Mouse (Mus musculus): ENCODE data around the gene Cdh26. TPM values are rescaled to one million over a fixed set of nuclear protein-coding genes. Genes with fewer than 3 reads are reported as not detected.

The Cdh26 gene
- polyA plus RNA-seq, 1 experiment from 2014 or later, result 0.21 TPM

GRCm38 (mm10) chr2:178480932-178481331, 50.6 kb downstream of the Cdh26 start:
- H3K4me2 ChIP-seq, result no peak overlapping the region
- H3K36me3 ChIP-seq, result no peaks in the 10 kb centered on the region
- H3K27ac ChIP-seq, result no peak overlapping the region
- H3K4me1 ChIP-seq (replicated peaks), result peaks cover 9% of the 10 kb centered on the region; the same call in 1 of the 2 replicates
- WGBS, result 89% methylated on average over 2 of the region's 2 CpGs
- no peak for ATAC-seq (ENCODE audit: insufficient number of reproducible peaks, insufficient read depth, low FRiP score, low TSS enrichment, low read depth)
- H3K9ac ChIP-seq (replicated peaks), result no peak overlapping the region
- no peak overlapping the region for H3K4me3 ChIP-seq (replicated peaks)
- no peaks in the 10 kb centered on the region for H3K9me3 ChIP-seq
- H3K27me3 ChIP-seq, result no peaks in the 10 kb centered on the region

- peaks cover 7% of the 10 kb centered on the region for H3K9me3 ChIP-seq
- H3K4me3 ChIP-seq (replicated peaks), result no peak overlapping the region
- WGBS, result 46% methylated on average over 10 of the region's 10 CpGs
- ATAC-seq (ENCODE audit: insufficient number of reproducible peaks, insufficient read depth, low FRiP score, low TSS enrichment, low read depth), result no peak
- no peak overlapping the region for H3K9ac ChIP-seq (replicated peaks)
- H3K27ac ChIP-seq, result no peak overlapping the region
- H3K36me3 ChIP-seq, result no peaks in the 10 kb centered on the region
- peaks cover 15% of the 10 kb centered on the region for H3K4me1 ChIP-seq (replicated peaks)
- H3K4me2 ChIP-seq, result no peak overlapping the region
- no peaks in the 10 kb centered on the region for H3K27me3 ChIP-seq
These were observed 53.1 kb downstream of the Cdh26 start for GRCm38 (mm10) chr2:178483462-178483861.

- Histone ChIP-seq H3K4me2 (no peak overlapping the region), H3K36me3 (no peaks in the 10 kb centered on the region), H3K4me3 (replicated peaks) (no peak overlapping the region), H3K27me3 (no peaks in the 10 kb centered on the region), H3K9me3 (peaks cover 7% of the 10 kb centered on the region), H3K4me1 (replicated peaks) (peaks cover 14% of the 10 kb centered on the region), H3K9ac (replicated peaks) (no peak overlapping the region), H3K27ac (no peak overlapping the region)
- no peak for ATAC-seq (ENCODE audit: insufficient number of reproducible peaks, insufficient read depth, low FRiP score, low TSS enrichment, low read depth)
- WGBS, result 59% methylated on average over 4 of the region's 4 CpGs
These were observed 57.9 kb downstream of the Cdh26 start for GRCm38 (mm10) chr2:178488276-178488675.

- H3K4me1 ChIP-seq (replicated peaks), result peaks cover 12% of the 10 kb centered on the region
- H3K4me2 ChIP-seq, result no peak overlapping the region
- no peak overlapping the region for H3K4me3 ChIP-seq (replicated peaks)
- 70% methylated on average over 9 of the region's 9 CpGs for WGBS
- no peak for ATAC-seq (ENCODE audit: insufficient number of reproducible peaks, insufficient read depth, low FRiP score, low TSS enrichment, low read depth)
- H3K27ac ChIP-seq, result no peak overlapping the region
- H3K27me3 ChIP-seq, result no peaks in the 10 kb centered on the region
- H3K9ac ChIP-seq (replicated peaks), result no peak overlapping the region
- H3K9me3 ChIP-seq, result peaks cover 7% of the 10 kb centered on the region
- no peaks in the 10 kb centered on the region for H3K36me3 ChIP-seq
These were observed 60.1 kb downstream of the Cdh26 start for GRCm38 (mm10) chr2:178490245-178490920.

GRCm38 (mm10) chr2:178494066-178494465, 63.7 kb downstream of the Cdh26 start:
- H3K9me3 ChIP-seq, result no peaks in the 10 kb centered on the region

GRCm38 (mm10) chr2:178495816-178496215, 65.5 kb downstream of the Cdh26 start:
- no peak for ATAC-seq (ENCODE audit: insufficient number of reproducible peaks, insufficient read depth, low FRiP score, low TSS enrichment, low read depth)

More at GRCm38 (mm10) chr2:178494066-178494465, 63.7 kb downstream of the Cdh26 start:
- Histone ChIP-seq H3K9ac (replicated peaks) (no peak overlapping the region), H3K36me3 (no peaks in the 10 kb centered on the region), H3K4me1 (replicated peaks) (peaks cover 12% of the 10 kb centered on the region), H3K4me3 (replicated peaks) (no peak overlapping the region), H3K27me3 (no peaks in the 10 kb centered on the region; the same call in 1 of the 2 replicates), H3K4me2 (no peak overlapping the region), H3K27ac (no peak overlapping the region)
- WGBS, result 49% methylated on average over 11 of the region's 11 CpGs
- ATAC-seq (ENCODE audit: insufficient number of reproducible peaks, insufficient read depth, low FRiP score, low TSS enrichment, low read depth), result no peak

GRCm38 (mm10) chr2:178497900-178498299, 67.6 kb downstream of the Cdh26 start:
- no peak overlapping the region for H3K4me3 ChIP-seq (replicated peaks)
- H3K4me1 ChIP-seq (replicated peaks), result peaks cover 12% of the 10 kb centered on the region
- H3K9me3 ChIP-seq, result 0 out of 2 replicates have a peak, but pooled peaks cover 4% of the 10 kb centered on the region
- H3K27me3 ChIP-seq, result peaks cover 5% of the 10 kb centered on the region; the same call in 1 of the 2 replicates
- no peak overlapping the region for H3K27ac ChIP-seq
- 81% methylated on average over 1 of the region's 1 CpGs for WGBS
- ATAC-seq (ENCODE audit: insufficient number of reproducible peaks, insufficient read depth, low FRiP score, low TSS enrichment, low read depth), result no peak
- H3K4me2 ChIP-seq, result no peak overlapping the region
- no peak overlapping the region for H3K9ac ChIP-seq (replicated peaks)
- no peaks in the 10 kb centered on the region for H3K36me3 ChIP-seq

More at GRCm38 (mm10) chr2:178495816-178496215, 65.5 kb downstream of the Cdh26 start:
- H3K36me3 ChIP-seq, result no peaks in the 10 kb centered on the region
- H3K27ac ChIP-seq, result no peak overlapping the region
- no peak overlapping the region for H3K4me3 ChIP-seq (replicated peaks)
- WGBS, result 75% methylated on average over 2 of the region's 2 CpGs
- no peak overlapping the region for H3K4me2 ChIP-seq
- H3K9me3 ChIP-seq, result 0 out of 2 replicates have a peak, but pooled peaks cover 4% of the 10 kb centered on the region
- H3K27me3 ChIP-seq, result no peaks in the 10 kb centered on the region; the same call in 1 of the 2 replicates
- H3K4me1 ChIP-seq (replicated peaks), result peaks cover 12% of the 10 kb centered on the region
- H3K9ac ChIP-seq (replicated peaks), result no peak overlapping the region

- peaks cover 5% of the 10 kb centered on the region; the same call in 1 of the 2 replicates for H3K27me3 ChIP-seq
- H3K9me3 ChIP-seq, result 0 out of 2 replicates have a peak, but pooled peaks cover 4% of the 10 kb centered on the region
- 55% methylated on average over 5 of the region's 5 CpGs for WGBS
- H3K4me2 ChIP-seq, result no peak overlapping the region
- no peak overlapping the region for H3K27ac ChIP-seq
- H3K9ac ChIP-seq (replicated peaks), result no peak overlapping the region
- H3K4me3 ChIP-seq (replicated peaks), result no peak overlapping the region
- no peak for ATAC-seq (ENCODE audit: insufficient number of reproducible peaks, insufficient read depth, low FRiP score, low TSS enrichment, low read depth)
- H3K36me3 ChIP-seq, result no peaks in the 10 kb centered on the region
- H3K4me1 ChIP-seq (replicated peaks), result peaks cover 12% of the 10 kb centered on the region
These were observed 68.1 kb downstream of the Cdh26 start for GRCm38 (mm10) chr2:178498409-178498808.

- no peak overlapping the region for H3K27ac ChIP-seq
- no peak for ATAC-seq (ENCODE audit: insufficient number of reproducible peaks, insufficient read depth, low FRiP score, low TSS enrichment, low read depth)
These were observed 72.1 kb downstream of the Cdh26 start for GRCm38 (mm10) chr2:178502469-178502868.

GRCm38 (mm10) chr2:178506056-178506455, 75.7 kb downstream of the Cdh26 start:
- H3K4me2 ChIP-seq, result no peak overlapping the region
- no peak overlapping the region for H3K9ac ChIP-seq (replicated peaks)
- H3K27ac ChIP-seq, result no peak overlapping the region
- peaks cover 5% of the 10 kb centered on the region; the same call in 1 of the 2 replicates for H3K27me3 ChIP-seq
- no peak for ATAC-seq (ENCODE audit: insufficient number of reproducible peaks, insufficient read depth, low FRiP score, low TSS enrichment, low read depth)
- no peaks in the 10 kb centered on the region for H3K36me3 ChIP-seq
- no peak overlapping the region for H3K4me3 ChIP-seq (replicated peaks)
- WGBS, result 53% methylated on average over 12 of the region's 12 CpGs
- peaks cover 18% of the 10 kb centered on the region; the same call in 1 of the 2 replicates for H3K4me1 ChIP-seq (replicated peaks)
- no peaks in the 10 kb centered on the region for H3K9me3 ChIP-seq

More at GRCm38 (mm10) chr2:178502469-178502868, 72.1 kb downstream of the Cdh26 start:
- WGBS, result 84% methylated on average over 10 of the region's 10 CpGs
- 0 out of 2 replicates have a peak, but pooled peaks cover 4% of the 10 kb centered on the region for H3K9me3 ChIP-seq
- H3K4me2 ChIP-seq, result no peak overlapping the region
- H3K27me3 ChIP-seq, result peaks cover 5% of the 10 kb centered on the region
- H3K36me3 ChIP-seq, result no peaks in the 10 kb centered on the region
- no peak overlapping the region for H3K9ac ChIP-seq (replicated peaks)
- peaks cover 18% of the 10 kb centered on the region for H3K4me1 ChIP-seq (replicated peaks)
- no peak overlapping the region for H3K4me3 ChIP-seq (replicated peaks)

GRCm38 (mm10) chr2:178507379-178508014, 77.2 kb downstream of the Cdh26 start:
- 51% methylated on average over 6 of the region's 6 CpGs for WGBS

More at GRCm38 (mm10) chr2:178507379-178508014, 77.2 kb downstream of the Cdh26 start:
- Histone ChIP-seq H3K4me1 (replicated peaks) (peaks cover 18% of the 10 kb centered on the region; the same call in 1 of the 2 replicates), H3K9ac (replicated peaks) (no peak overlapping the region), H3K4me2 (no peak overlapping the region), H3K9me3 (no peaks in the 10 kb centered on the region), H3K36me3 (no peaks in the 10 kb centered on the region), H3K27me3 (peaks cover 4% of the 10 kb centered on the region; the same call in 1 of the 2 replicates), H3K4me3 (replicated peaks) (no peak overlapping the region), H3K27ac (no peak overlapping the region)
- peak; percentile 2; the same call in 1 of the 2 replicates for ATAC-seq (ENCODE audit: insufficient number of reproducible peaks, insufficient read depth, low FRiP score, low TSS enrichment, low read depth)
